Mouse (Mus musculus): ENCODE results near the gene Mon2.

DNA sequence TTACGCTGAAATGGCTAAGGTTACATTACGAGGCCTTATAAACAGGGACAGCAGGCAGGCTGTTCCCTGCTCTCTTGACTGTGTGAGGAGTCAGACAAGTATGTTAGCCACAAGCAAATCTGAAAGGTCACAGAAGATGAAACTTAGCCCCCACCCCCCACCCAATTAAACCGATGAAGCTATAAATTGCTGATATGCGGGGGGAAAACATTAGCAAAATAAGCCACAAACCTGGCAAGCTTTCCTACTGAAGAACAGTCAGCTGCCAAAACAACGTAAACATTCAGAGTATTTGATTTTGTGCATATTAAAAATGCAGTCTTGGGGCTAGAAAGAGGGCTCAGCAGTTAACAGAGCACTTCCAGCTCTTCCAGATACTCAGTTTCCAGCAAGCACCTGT lies 31.8 kb upstream of the Mon2 start:
- no peak for TF ChIP-seq POLR2A (IDR thresholded peaks at IDR 0.05; ENCODE audit: low read depth, low read length)
- no peak for TF ChIP-seq CTCF (IDR thresholded peaks at IDR 0.05; ENCODE audit: extremely low read depth, insufficient read length, insufficient replicate concordance, low read depth, low read length)

All from small intestine, adult 2 months (tissue).